Mouse (Mus musculus) ES-Bruce4 (cell line): ENCODE data around the gene Abca7.

Experiments
- CTCF ChIP-seq: IDR thresholded peaks from one replicate; pipeline ENCODE4 v1.8.1; 2011; ENCODE audit warnings: low read depth, low read length
- EP300 ChIP-seq: IDR thresholded peaks from 2 replicates; pipeline ENCODE4 v1.6.1; 2011; ENCODE audit warnings: low read depth, low read length; ENCODE audit not compliant: insufficient read depth
- POLR2A ChIP-seq: IDR thresholded peaks from one replicate; pipeline ENCODE4 v1.8.1; 2011; ENCODE audit warnings: low read length; ENCODE audit not compliant: insufficient read depth

DNA sequence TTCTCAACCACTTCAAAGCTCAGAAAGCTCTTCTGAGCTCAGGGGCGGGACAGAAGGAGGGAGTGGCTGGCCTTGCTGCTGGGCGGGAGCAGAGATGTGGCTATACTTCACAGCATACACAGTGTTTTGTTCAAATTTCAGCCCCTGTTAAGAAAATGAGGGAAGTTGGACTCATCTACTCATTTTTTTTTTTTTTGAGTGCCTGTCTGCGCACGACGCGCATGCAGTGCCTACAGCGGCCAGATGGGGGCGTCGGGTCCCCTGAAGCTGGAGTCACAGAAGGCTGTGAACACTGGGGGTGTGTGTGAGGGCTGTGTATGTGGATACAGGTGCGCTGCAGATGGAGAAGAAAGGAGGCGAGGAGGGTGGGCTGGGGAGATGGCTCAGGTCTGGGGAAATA is 9.3 kb upstream of the Abca7 start:
- TF ChIP-seq POLR2A (no peak), CTCF (peak; percentile 76), EP300 (0 out of 2 replicates have a peak, but pooled peaks have one; percentile 48)
